Mouse (Mus musculus) heart, postnatal 10 days (tissue): ENCODE data around the gene Eefsec. TPM values are rescaled to one million over a fixed set of nuclear protein-coding genes. Genes with fewer than 3 reads are reported as not detected.

Source experiments
- DNase-seq, 2 experiments: peaks; one replicate each; pipeline ENCODE4 v3.0.0; 2021
- intact Hi-C: fragments of 180-260 bp; cut with DNase I; formaldehyde crosslinking; loops from one replicate; pipeline ENCODE4 v1.15.1; 2025
- total RNA-seq, 2 experiments: library from RNA; stranded (reverse); gene quantifications; 2 replicates each; pipeline ENCODE4 v1.2.3; 2021

The Eefsec gene
- total RNA-seq = 10 to 100 TPM in 1 of 2 experiments, 1 to 10 TPM in 1; 9.8 to 11.2 TPM

GRCm38 (mm10) chr6:88446063-88447002, at the start of gene Eefsec:
TSS of gene Eefsec (minus strand) at chr6:88446539.
- DNase-seq = peak; percentile 83 to 88
- intact Hi-C loops = loop anchor here (2.0 kb wide), 1 partner anchor 18 kb away; the partner anchor contains the start of gene Ruvbl1

- intact Hi-C loops = no loop called here
- DNase-seq = no peak
These were observed 47.4 kb upstream of the Eefsec start for GRCm38 (mm10) chr6:88493712-88494111.

GRCm38 (mm10) chr6:88490629-88491354, 44.5 kb upstream of the Eefsec start:
- peak; percentile 70 to 74 for DNase-seq
- intact Hi-C loops = no loop called here

DNA sequence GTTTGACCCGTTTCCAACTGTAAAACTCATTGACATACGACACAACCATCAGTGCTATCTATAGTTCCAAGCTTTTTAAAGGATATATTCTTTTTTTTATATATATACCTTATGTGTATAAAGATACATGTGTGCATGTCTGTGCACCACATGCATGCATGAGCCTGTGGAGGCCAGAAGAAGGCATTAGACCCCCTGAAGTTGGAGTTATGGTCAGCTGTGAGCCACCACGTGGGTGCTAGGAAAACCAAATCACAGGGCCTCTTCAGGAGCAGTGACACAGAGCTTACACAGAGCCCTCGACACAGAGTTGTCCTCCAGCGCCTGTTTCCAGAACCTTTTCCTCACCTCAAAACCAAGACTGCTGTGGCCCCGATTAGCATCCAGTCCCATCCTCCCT, 43.5 kb upstream of the Eefsec start:
- intact Hi-C loops = loop anchor here (5.0 kb wide), 2 partner anchors 298 to 378 kb away; partner anchors contain the start of gene Gata2
- no peak for DNase-seq

- no peak for DNase-seq
- intact Hi-C loops = loop anchor here (5.0 kb wide), 2 partner anchors 297 to 377 kb away; partner anchors contain the start of gene Gata2
These were observed 42.7 kb upstream of the Eefsec start for GRCm38 (mm10) chr6:88489026-88489425.

GRCm38 (mm10) chr6:88486893-88487292, 40.6 kb upstream of the Eefsec start:
- peak; percentile 60 to 70 for DNase-seq

GRCm38 (mm10) chr6:88485378-88485777, 39.0 kb upstream of the Eefsec start:
- intact Hi-C loops = loop anchor here (5.0 kb wide), 2 partner anchors 293 to 373 kb away; partner anchors contain the start of gene Gata2
- DNase-seq = no peak

More at GRCm38 (mm10) chr6:88486893-88487292, 40.6 kb upstream of the Eefsec start:
- intact Hi-C loops = loop anchor here (5.0 kb wide), 2 partner anchors 295 to 375 kb away; partner anchors contain the start of gene Gata2

- intact Hi-C loops = no loop called here
- no peak for DNase-seq
These were observed 37.6 kb upstream of the Eefsec start for GRCm38 (mm10) chr6:88483913-88484312.

GRCm38 (mm10) chr6:88483111-88483510, 36.8 kb upstream of the Eefsec start:
- peak; percentile 49 to 50 for DNase-seq

GRCm38 (mm10) chr6:88480421-88480820, 34.1 kb upstream of the Eefsec start:
- DNase-seq = no peak
- intact Hi-C loops = no loop called here

More at GRCm38 (mm10) chr6:88483111-88483510, 36.8 kb upstream of the Eefsec start:
- intact Hi-C loops = no loop called here

- intact Hi-C loops = no loop called here
- no peak for DNase-seq
These were observed 23.5 kb upstream of the Eefsec start for GRCm38 (mm10) chr6:88469878-88470277.

- peak; percentile 95 to 96 for DNase-seq
- intact Hi-C loops = loop anchor here (2.0 kb wide), 1 partner anchor 19 kb away; the partner anchor contains the start of gene Eefsec
These were observed 19.0 kb upstream of the Eefsec start, which contains the start of gene Ruvbl1 for GRCm38 (mm10) chr6:88465181-88465920. TSS of gene Ruvbl1 (plus strand) at chr6:88465409.

GRCm38 (mm10) chr6:88454545-88454944, 8.2 kb upstream of the Eefsec start:
- intact Hi-C loops = no loop called here

GRCm38 (mm10) chr6:88447454-88447853, 1.1 kb upstream of the Eefsec start:
- DNase-seq = no peak
- intact Hi-C loops = loop anchor here (2.0 kb wide), 1 partner anchor 17 kb away; the partner anchor contains the start of gene Ruvbl1

More at GRCm38 (mm10) chr6:88454545-88454944, 8.2 kb upstream of the Eefsec start:
- no peak for DNase-seq

GRCm38 (mm10) chr6:88445661-88446060, 678 bp downstream of the Eefsec start:
- DNase-seq = no peak
- intact Hi-C loops = loop anchor here (2.0 kb wide), 1 partner anchor 19 kb away; the partner anchor contains the start of gene Ruvbl1

DNA sequence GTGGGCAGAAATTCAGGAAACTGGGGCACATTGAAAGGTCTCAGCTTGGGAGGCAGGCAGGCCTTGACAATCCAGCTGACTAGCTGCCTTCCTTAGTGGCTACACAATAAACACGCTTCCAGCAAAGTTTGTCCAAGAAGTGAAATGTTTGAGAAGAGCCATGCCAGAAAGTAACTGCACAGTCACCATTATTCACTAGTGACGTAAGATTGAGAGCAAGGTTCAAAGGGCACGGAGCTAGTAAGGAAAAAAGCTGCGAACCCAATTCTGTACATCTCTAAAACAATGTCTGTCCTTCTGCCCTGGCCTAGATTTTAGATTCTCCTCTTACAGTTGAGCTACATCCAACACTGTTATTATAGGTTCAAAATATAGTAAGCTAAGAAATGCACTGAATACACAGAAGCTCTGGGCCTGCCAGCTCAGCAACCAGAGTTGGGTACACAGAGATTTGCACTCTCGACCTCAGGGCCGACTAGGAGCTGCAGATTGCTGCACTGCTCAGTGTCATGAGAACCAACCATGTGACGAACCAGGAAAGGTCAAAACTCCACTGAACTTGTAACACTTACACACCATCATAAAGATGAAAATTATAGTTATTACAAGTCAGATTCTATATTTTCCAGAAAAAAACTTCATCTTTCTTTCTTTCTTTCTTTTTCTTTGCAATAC, 2.1 kb downstream of the Eefsec start:
- intact Hi-C loops = no loop called here
- DNase-seq = no peak

- no peak for DNase-seq
- intact Hi-C loops = no loop called here
These were observed 2.9 kb downstream of the Eefsec start for GRCm38 (mm10) chr6:88443446-88443845.

DNA sequence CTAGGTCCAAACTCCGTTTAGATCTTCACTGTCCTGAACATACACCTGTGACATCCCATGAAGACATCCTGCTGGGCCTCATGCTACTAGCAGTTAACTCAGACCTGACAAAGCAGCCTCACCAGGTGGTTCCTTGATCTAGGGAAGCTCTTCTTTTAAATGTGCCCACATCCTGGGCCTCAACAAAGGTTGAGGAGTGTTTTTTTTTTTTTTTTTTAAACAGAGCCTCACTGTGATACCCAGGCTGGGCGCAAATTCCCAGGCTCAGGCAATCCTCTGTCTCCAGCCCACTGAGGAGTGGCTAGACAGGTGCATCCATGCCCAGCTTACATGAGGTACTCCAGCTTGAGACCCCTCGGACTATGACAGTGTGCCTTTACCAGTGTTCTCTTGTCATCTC, 3.8 kb downstream of the Eefsec start:
- intact Hi-C loops = no loop called here
- DNase-seq = no peak

DNA sequence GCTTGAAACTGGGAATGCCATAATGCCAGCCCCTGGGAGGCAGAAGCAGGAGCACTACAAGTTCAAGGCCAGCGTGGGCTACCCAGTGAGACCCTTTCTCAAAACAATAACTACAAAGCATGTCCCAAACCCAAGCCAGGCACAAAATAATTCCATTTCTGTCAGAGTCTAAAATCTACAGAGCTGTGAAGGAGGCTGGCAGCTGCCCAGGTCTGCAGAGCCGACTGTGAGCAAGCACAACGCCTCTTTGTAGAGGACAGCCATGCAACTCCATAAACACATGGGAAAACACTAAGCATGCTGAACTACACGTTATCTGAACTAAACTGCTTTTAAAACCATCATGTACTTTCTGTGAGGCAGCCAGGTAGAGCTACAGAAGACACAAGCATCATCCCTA, 7.3 kb downstream of the Eefsec start:
- intact Hi-C loops = no loop called here
- no peak for DNase-seq
